Mouse (Mus musculus) lung, postnatal 14 days (tissue): ENCODE results near the gene Krtap2-4.

Source experiments
- DNase-seq: peaks from one replicate; pipeline ENCODE4 v3.0.0; 2021

Gene Krtap2-4

GRCm38 (mm10) chr11:99581564-99581963 lies 33.1 kb downstream of the Krtap2-4 start:
- DNase-seq, result no peak

- DNase-seq, result no peak
Measured at GRCm38 (mm10) chr11:99581051-99581450, 33.6 kb downstream of the Krtap2-4 start.

- DNase-seq, result no peak
Measured at GRCm38 (mm10) chr11:99580636-99581035, 34.0 kb downstream of the Krtap2-4 start, which contains the start of gene Krtap1-5. Krtap1-5 (minus strand) TSS chr11:99581016.

- peak; percentile 80 for DNase-seq
Measured at GRCm38 (mm10) chr11:99574106-99574505, 40.5 kb downstream of the Krtap2-4 start.

DNA sequence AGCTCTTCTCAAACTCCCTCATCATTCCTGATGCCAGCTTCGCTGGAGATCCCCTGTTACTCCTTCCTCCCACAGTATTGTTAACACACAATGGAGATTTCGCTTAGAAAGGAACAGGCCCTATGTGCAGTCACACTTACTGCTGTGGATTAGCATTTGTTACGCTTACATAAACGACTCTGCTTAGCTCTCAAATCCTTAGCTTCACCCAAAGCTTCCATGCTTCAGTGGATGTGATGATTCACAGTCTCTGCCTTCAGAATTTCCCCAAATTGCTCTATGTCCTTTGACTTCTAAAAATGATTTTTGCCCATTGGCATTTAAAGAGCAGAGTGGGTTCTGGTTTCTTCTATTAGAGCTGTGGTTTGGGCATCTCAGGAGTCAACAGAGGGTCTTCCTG lies 41.5 kb downstream of the Krtap2-4 start:
- no peak for DNase-seq

DNA sequence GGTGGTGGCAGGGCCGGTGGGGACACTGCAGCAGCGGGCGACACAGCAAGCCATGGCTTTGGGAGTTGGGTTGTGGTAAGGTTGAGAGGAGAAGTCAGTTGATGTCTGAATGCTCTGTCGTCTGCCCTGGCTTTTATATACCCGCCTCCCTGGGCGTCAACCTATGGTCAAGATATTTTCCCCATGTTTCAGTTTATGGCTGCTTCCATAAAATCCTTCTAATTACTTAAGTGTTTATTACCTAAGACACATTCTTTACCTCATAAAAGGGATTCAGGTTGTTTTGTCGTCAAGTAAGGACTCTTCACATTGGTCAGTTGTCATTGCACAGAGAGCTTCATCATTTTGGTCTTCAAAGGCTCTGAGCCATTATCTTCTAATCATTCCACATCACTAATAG lies 48.1 kb downstream of the Krtap2-4 start, which contains the start of gene Krtap3-1:
Gene Krtap3-1, minus strand, starts transcription at position 101 of the 400 bp plus-strand sequence.
- DNase-seq, result no peak
